Mouse (Mus musculus) heart, embryonic 12.5 days (tissue): ENCODE results near the gene Mrps6. TPM values are rescaled to one million over a fixed set of nuclear protein-coding genes. Genes with fewer than 3 reads are reported as not detected.

ENCODE experiments used
- ATAC-seq: fragments of 200-750 bp; cut with Nextera tagmentation; 2 replicates; pipeline ENCODE4 v1.8.0; 2017; ENCODE audit warnings: moderate TSS enrichment, moderate library complexity; ENCODE audit not compliant: insufficient number of reproducible peaks, low FRiP score
- H3K27ac ChIP-seq: fragments of 300-500 bp; sonication (generic); 2 replicates; pipeline ENCODE4 v1.5.1; 2016; ENCODE audit warnings: mild to moderate bottlenecking, moderate library complexity; ENCODE audit not compliant: poor library complexity, severe bottlenecking
- H3K27me3 ChIP-seq: fragments of 300-500 bp; sonication (generic); replicated peaks from 2 replicates; pipeline ENCODE4 v1.6.1; 2016; ENCODE audit warnings: mild to moderate bottlenecking, moderate library complexity
- H3K36me3 ChIP-seq: fragments of 300-500 bp; sonication (generic); 2 replicates; pipeline ENCODE4 v1.6.1; 2016; ENCODE audit warnings: mild to moderate bottlenecking, moderate library complexity
- H3K4me1 ChIP-seq: fragments of 300-500 bp; sonication (generic); replicated peaks from 2 replicates; pipeline ENCODE4 v1.6.1; 2016; ENCODE audit warnings: mild to moderate bottlenecking
- H3K4me2 ChIP-seq: fragments of 300-500 bp; sonication (generic); 2 replicates; pipeline ENCODE4 v1.6.1; 2016; ENCODE audit warnings: mild to moderate bottlenecking, moderate library complexity
- H3K4me3 ChIP-seq: fragments of 300-500 bp; sonication (generic); 2 replicates; pipeline ENCODE4 v1.5.1; 2016; ENCODE audit warnings: mild to moderate bottlenecking
- H3K9ac ChIP-seq: fragments of 300-500 bp; sonication (generic); 2 replicates; pipeline ENCODE4 v1.6.1; 2016; ENCODE audit warnings: mild to moderate bottlenecking, moderate library complexity
- H3K9me3 ChIP-seq: fragments of 300-500 bp; sonication (generic); replicated peaks from 2 replicates; pipeline ENCODE4 v1.6.1; 2016; ENCODE audit warnings: mild to moderate bottlenecking, moderate library complexity
- WGBS: fragments of 180-500 bp; shearing (Covaris S2); methylation state at CpG from one replicate; pipeline ENCODE4 v1.1.7; 2016; 5-methylcytosine and 5-hydroxymethylcytosine counted together
- polyA plus RNA-seq: library from polyadenylated mRNA; unstranded; fragments of >200 nt; fragmentation: Nextera tagmentation; extraction: Ambion mirVana; gene quantifications from 2 replicates; pipeline ENCODE4 v1.2.1, GENCODE M21; 2016

Gene Mrps6
- polyA plus RNA-seq, 1 experiment from 2014 or later = 118 TPM

- no peaks in the 10 kb centered on the region for H3K27me3 ChIP-seq
- H3K9ac ChIP-seq = peak overlapping the region; percentile 22; the same call in 1 of the 2 replicates
- peaks cover 23% of the 10 kb centered on the region for H3K4me1 ChIP-seq
- H3K4me2 ChIP-seq = no peak overlapping the region
- H3K27ac ChIP-seq = peak overlapping the region; percentile 94
- ATAC-seq = peak; percentile 83
- WGBS = 31% methylated on average over 9 of the region's 9 CpGs
- H3K9me3 ChIP-seq = no peaks in the 10 kb centered on the region
- peaks cover 18% of the 10 kb centered on the region for H3K36me3 ChIP-seq
- H3K4me3 ChIP-seq = no peak overlapping the region
Measured at GRCm38 (mm10) chr16:92103572-92104331, 45.7 kb downstream of the Mrps6 start.

GRCm38 (mm10) chr16:92104332-92104590, 46.2 kb downstream of the Mrps6 start:
- no peaks in the 10 kb centered on the region for H3K9me3 ChIP-seq
- H3K36me3 ChIP-seq = peaks cover 18% of the 10 kb centered on the region
- WGBS = 85% methylated on average over 2 of the region's 2 CpGs
- H3K27me3 ChIP-seq = no peaks in the 10 kb centered on the region
- peaks cover 23% of the 10 kb centered on the region for H3K4me1 ChIP-seq
- H3K27ac ChIP-seq = peak overlapping the region; percentile 94
- no peak overlapping the region for H3K4me3 ChIP-seq
- no peak for ATAC-seq
- H3K9ac ChIP-seq = peak overlapping the region; percentile 22; the same call in 1 of the 2 replicates
- no peak overlapping the region for H3K4me2 ChIP-seq

GRCm38 (mm10) chr16:92104951-92105350, 46.9 kb downstream of the Mrps6 start:
- no peak for ATAC-seq
- H3K4me3 ChIP-seq = no peak overlapping the region
- no peaks in the 10 kb centered on the region for H3K27me3 ChIP-seq
- no peak overlapping the region for H3K4me2 ChIP-seq
- no peaks in the 10 kb centered on the region for H3K9me3 ChIP-seq
- H3K4me1 ChIP-seq = peaks cover 23% of the 10 kb centered on the region
- H3K27ac ChIP-seq = no peak overlapping the region
- no peak overlapping the region for H3K9ac ChIP-seq
- WGBS = 90% methylated on average over 2 of the region's 2 CpGs
- H3K36me3 ChIP-seq = peaks cover 13% of the 10 kb centered on the region

- Histone ChIP-seq H3K4me2 (no peak overlapping the region), H3K4me3 (no peak overlapping the region), H3K36me3 (peaks cover 6% of the 10 kb centered on the region), H3K27me3 (no peaks in the 10 kb centered on the region), H3K4me1 (peaks cover 23% of the 10 kb centered on the region), H3K27ac (no peak overlapping the region), H3K9me3 (no peaks in the 10 kb centered on the region), H3K9ac (no peak overlapping the region)
- no peak for ATAC-seq
- WGBS = 78% methylated on average over 3 of the region's 3 CpGs
Measured at GRCm38 (mm10) chr16:92105631-92106030, 47.6 kb downstream of the Mrps6 start.

- WGBS = 88% methylated on average over 5 of the region's 5 CpGs
- no peak overlapping the region for H3K4me2 ChIP-seq
- no peak overlapping the region for H3K27ac ChIP-seq
- no peak for ATAC-seq
- H3K9ac ChIP-seq = no peak overlapping the region
- peaks cover 19% of the 10 kb centered on the region for H3K4me1 ChIP-seq
- no peaks in the 10 kb centered on the region for H3K27me3 ChIP-seq
- no peak overlapping the region for H3K4me3 ChIP-seq
- peaks cover 11% of the 10 kb centered on the region for H3K36me3 ChIP-seq
- H3K9me3 ChIP-seq = no peaks in the 10 kb centered on the region
Measured at GRCm38 (mm10) chr16:92107346-92107745, 49.3 kb downstream of the Mrps6 start.

- Histone ChIP-seq H3K4me3 (no peak overlapping the region), H3K36me3 (peaks cover 17% of the 10 kb centered on the region), H3K9me3 (no peaks in the 10 kb centered on the region), H3K27me3 (no peaks in the 10 kb centered on the region), H3K9ac (no peak overlapping the region), H3K4me1 (peaks cover 35% of the 10 kb centered on the region), H3K27ac (no peak overlapping the region), H3K4me2 (no peak overlapping the region)
- WGBS = 77% methylated on average over 5 of the region's 5 CpGs
- no peak for ATAC-seq
Measured at GRCm38 (mm10) chr16:92114706-92115241, 56.7 kb downstream of the Mrps6 start.

GRCm38 (mm10) chr16:92115611-92116421, 57.7 kb downstream of the Mrps6 start:
- WGBS = 39% methylated on average over 20 of the region's 20 CpGs
- Histone ChIP-seq H3K4me3 (0 out of 2 replicates have a peak overlapping the region, but pooled peaks have one; percentile 5), H3K36me3 (peaks cover 17% of the 10 kb centered on the region), H3K9ac (no peak overlapping the region), H3K27ac (no peak overlapping the region), H3K9me3 (no peaks in the 10 kb centered on the region), H3K27me3 (no peaks in the 10 kb centered on the region), H3K4me2 (peak overlapping the region; percentile 39), H3K4me1 (peaks cover 35% of the 10 kb centered on the region)
- ATAC-seq = no peak

- Histone ChIP-seq H3K9ac (no peak overlapping the region), H3K4me3 (no peak overlapping the region), H3K27me3 (no peaks in the 10 kb centered on the region), H3K36me3 (peaks cover 6% of the 10 kb centered on the region), H3K4me2 (no peak overlapping the region), H3K9me3 (no peaks in the 10 kb centered on the region), H3K27ac (no peak overlapping the region), H3K4me1 (peaks cover 35% of the 10 kb centered on the region)
- WGBS = 62% methylated on average over 9 of the region's 9 CpGs
- no peak for ATAC-seq
Measured at GRCm38 (mm10) chr16:92117337-92118209, 59.5 kb downstream of the Mrps6 start.

- H3K9me3 ChIP-seq = peaks cover under 1% of the 10 kb centered on the region; the same call in 1 of the 2 replicates
- no peak for ATAC-seq
- no peaks in the 10 kb centered on the region for H3K27me3 ChIP-seq
- H3K36me3 ChIP-seq = no peaks in the 10 kb centered on the region; the same call in 1 of the 2 replicates
- H3K4me1 ChIP-seq = peaks cover 35% of the 10 kb centered on the region
- H3K9ac ChIP-seq = no peak overlapping the region
- H3K27ac ChIP-seq = no peak overlapping the region
- no peak overlapping the region for H3K4me3 ChIP-seq
- 67% methylated on average over 13 of the region's 13 CpGs for WGBS
- H3K4me2 ChIP-seq = no peak overlapping the region
Measured at GRCm38 (mm10) chr16:92119013-92119515, 61.0 kb downstream of the Mrps6 start.

- no peaks in the 10 kb centered on the region for H3K27me3 ChIP-seq
- no peak overlapping the region for H3K27ac ChIP-seq
- peaks cover 19% of the 10 kb centered on the region for H3K4me1 ChIP-seq
- H3K9me3 ChIP-seq = peaks cover 13% of the 10 kb centered on the region
- H3K4me3 ChIP-seq = no peak overlapping the region
- no peak overlapping the region for H3K9ac ChIP-seq
- no peaks in the 10 kb centered on the region for H3K36me3 ChIP-seq
- ATAC-seq = no peak
- WGBS = 80% methylated on average over 17 of the region's 17 CpGs
- H3K4me2 ChIP-seq = no peak overlapping the region
Measured at GRCm38 (mm10) chr16:92120899-92121531, 62.9 kb downstream of the Mrps6 start.
